Mouse (Mus musculus) heart, embryonic 15.5 days (tissue): Measurements from ENCODE around the gene Helt. TPM values are rescaled to one million over a fixed set of nuclear protein-coding genes. Genes with fewer than 3 reads are reported as not detected.
A peak's percentile ranks its signal among the peaks of the same experiment; 100 is the strongest.

ENCODE experiments used
- ATAC-seq: fragments of 200-750 bp; cut with Nextera tagmentation; replicated peaks from 2 replicates; pipeline ENCODE4 v1.8.0; 2017; ENCODE audit warnings: low read depth, moderate TSS enrichment; ENCODE audit not compliant: insufficient number of reproducible peaks, insufficient read depth, low FRiP score
- H3K27ac ChIP-seq: fragments of 300-500 bp; sonication (generic); 2 replicates; pipeline ENCODE4 v1.5.1; 2015; ENCODE audit warnings: mild to moderate bottlenecking, inconsistent platforms
- H3K27me3 ChIP-seq: fragments of 300-500 bp; sonication (generic); 2 replicates; pipeline ENCODE4 v1.6.1; 2015; ENCODE audit warnings: inconsistent platforms
- H3K36me3 ChIP-seq: fragments of 300-500 bp; sonication (generic); 2 replicates; pipeline ENCODE4 v1.6.1; 2015; ENCODE audit warnings: mild to moderate bottlenecking, inconsistent platforms
- H3K4me1 ChIP-seq: fragments of 300-500 bp; sonication (generic); replicated peaks from 2 replicates; pipeline ENCODE4 v1.6.1; 2015; ENCODE audit warnings: inconsistent platforms
- H3K4me2 ChIP-seq: fragments of 300-500 bp; sonication (generic); 2 replicates; pipeline ENCODE4 v1.6.1; 2015; ENCODE audit warnings: inconsistent platforms, mild to moderate bottlenecking, moderate library complexity
- H3K4me3 ChIP-seq: fragments of 300-500 bp; sonication (generic); 2 replicates; pipeline ENCODE4 v1.5.1; 2015; ENCODE audit warnings: mild to moderate bottlenecking, inconsistent platforms
- H3K9ac ChIP-seq: fragments of 300-500 bp; sonication (generic); 2 replicates; pipeline ENCODE4 v1.6.1; 2015; ENCODE audit warnings: mild to moderate bottlenecking, inconsistent platforms
- H3K9me3 ChIP-seq: fragments of 300-500 bp; sonication (generic); replicated peaks from 2 replicates; pipeline ENCODE4 v1.6.1; 2016; ENCODE audit warnings: inconsistent platforms
- WGBS: fragments of 180-500 bp; shearing (Covaris S2); methylation state at CpG from one replicate; pipeline ENCODE4 v1.1.7; 2015; ENCODE audit warnings: mixed read lengths; 5-methylcytosine and 5-hydroxymethylcytosine counted together
- polyA plus RNA-seq: library from polyadenylated mRNA; unstranded; fragments of >200 nt; fragmentation: Nextera tagmentation; extraction: Ambion mirVana; gene quantifications from 2 replicates; pipeline ENCODE4 v1.2.1, GENCODE M21; 2015

The Helt gene
- polyA plus RNA-seq, 1 experiment from 2014 or later = not detected

GRCm38 (mm10) chr8:46323672-46324191 lies 29.3 kb upstream of the Helt start:
- Histone ChIP-seq H3K36me3 (no peaks in the 10 kb centered on the region), H3K4me1 (peaks cover 12% of the 10 kb centered on the region), H3K9me3 (no peaks in the 10 kb centered on the region), H3K27me3 (no peaks in the 10 kb centered on the region), H3K4me2 (no peak overlapping the region), H3K27ac (no peak overlapping the region), H3K4me3 (no peak overlapping the region), H3K9ac (no peak overlapping the region)
- WGBS = 53% methylated on average over 5 of the region's 5 CpGs
- ATAC-seq = no peak

GRCm38 (mm10) chr8:46322833-46323232 lies 28.4 kb upstream of the Helt start:
- Histone ChIP-seq H3K27me3 (no peaks in the 10 kb centered on the region), H3K9me3 (no peaks in the 10 kb centered on the region), H3K4me1 (peaks cover 3% of the 10 kb centered on the region; the same call in 1 of the 2 replicates), H3K27ac (no peak overlapping the region), H3K36me3 (no peaks in the 10 kb centered on the region), H3K9ac (no peak overlapping the region), H3K4me2 (no peak overlapping the region), H3K4me3 (no peak overlapping the region)
- 67% methylated on average over 2 of the region's 2 CpGs for WGBS
- ATAC-seq = no peak

GRCm38 (mm10) chr8:46322421-46322820 lies 27.9 kb upstream of the Helt start:
- H3K36me3 ChIP-seq = no peaks in the 10 kb centered on the region
- H3K27ac ChIP-seq = no peak overlapping the region
- no peaks in the 10 kb centered on the region for H3K27me3 ChIP-seq
- 97% methylated on average over 4 of the region's 4 CpGs for WGBS
- peaks cover 2% of the 10 kb centered on the region; the same call in 1 of the 2 replicates for H3K4me1 ChIP-seq
- no peak for ATAC-seq
- no peak overlapping the region for H3K4me2 ChIP-seq
- no peak overlapping the region for H3K4me3 ChIP-seq
- H3K9ac ChIP-seq = no peak overlapping the region
- no peaks in the 10 kb centered on the region for H3K9me3 ChIP-seq

- H3K9ac ChIP-seq = no peak overlapping the region
- no peaks in the 10 kb centered on the region for H3K9me3 ChIP-seq
- H3K27ac ChIP-seq = no peak overlapping the region
- no peaks in the 10 kb centered on the region for H3K27me3 ChIP-seq
- no peak overlapping the region for H3K4me3 ChIP-seq
- WGBS = 86% methylated on average over 5 of the region's 5 CpGs
- H3K36me3 ChIP-seq = no peaks in the 10 kb centered on the region
- H3K4me1 ChIP-seq = peaks cover 2% of the 10 kb centered on the region; the same call in 1 of the 2 replicates
- ATAC-seq = no peak
- H3K4me2 ChIP-seq = no peak overlapping the region
Observed at GRCm38 (mm10) chr8:46318802-46319201, 24.3 kb upstream of the Helt start.

- Histone ChIP-seq H3K4me2 (no peak overlapping the region), H3K4me1 (no peaks in the 10 kb centered on the region), H3K36me3 (no peaks in the 10 kb centered on the region), H3K9me3 (no peaks in the 10 kb centered on the region), H3K27ac (no peak overlapping the region), H3K4me3 (no peak overlapping the region), H3K27me3 (no peaks in the 10 kb centered on the region), H3K9ac (no peak overlapping the region)
- ATAC-seq = no peak
- 75% methylated on average over 7 of the region's 7 CpGs for WGBS
Observed at GRCm38 (mm10) chr8:46317161-46317560, 22.7 kb upstream of the Helt start.

GRCm38 (mm10) chr8:46313798-46314197 lies 19.3 kb upstream of the Helt start:
- Histone ChIP-seq H3K4me3 (no peak overlapping the region), H3K27me3 (no peaks in the 10 kb centered on the region), H3K4me1 (0 out of 2 replicates have a peak, but pooled peaks cover 2% of the 10 kb centered on the region), H3K9ac (no peak overlapping the region), H3K9me3 (no peaks in the 10 kb centered on the region), H3K4me2 (no peak overlapping the region), H3K27ac (no peak overlapping the region), H3K36me3 (no peaks in the 10 kb centered on the region)
- no peak for ATAC-seq
- WGBS = 78% methylated on average over 3 of the region's 3 CpGs

- Histone ChIP-seq H3K9ac (no peak overlapping the region), H3K4me1 (0 out of 2 replicates have a peak, but pooled peaks cover 2% of the 10 kb centered on the region), H3K9me3 (no peaks in the 10 kb centered on the region), H3K27me3 (no peaks in the 10 kb centered on the region), H3K27ac (no peak overlapping the region), H3K36me3 (no peaks in the 10 kb centered on the region), H3K4me2 (no peak overlapping the region), H3K4me3 (no peak overlapping the region)
- ATAC-seq = peak; percentile 72; the same call in 1 of the 2 replicates
- 9% methylated on average over 10 of the region's 10 CpGs for WGBS
Observed at GRCm38 (mm10) chr8:46311159-46311558, 16.7 kb upstream of the Helt start.

- H3K9ac ChIP-seq = no peak overlapping the region
- no peak for ATAC-seq
- no peaks in the 10 kb centered on the region for H3K9me3 ChIP-seq
- H3K27me3 ChIP-seq = no peaks in the 10 kb centered on the region
- 0 out of 2 replicates have a peak, but pooled peaks cover 2% of the 10 kb centered on the region for H3K4me1 ChIP-seq
- 73% methylated on average over 2 of the region's 2 CpGs for WGBS
- H3K36me3 ChIP-seq = no peaks in the 10 kb centered on the region
- H3K27ac ChIP-seq = no peak overlapping the region
- no peak overlapping the region for H3K4me2 ChIP-seq
- no peak overlapping the region for H3K4me3 ChIP-seq
Observed at GRCm38 (mm10) chr8:46308189-46308588, 13.7 kb upstream of the Helt start.

GRCm38 (mm10) chr8:46305733-46306349 lies 11.4 kb upstream of the Helt start:
- H3K27me3 ChIP-seq = no peaks in the 10 kb centered on the region
- no peak overlapping the region for H3K9ac ChIP-seq
- no peak for ATAC-seq
- 3% methylated on average over 9 of the region's 9 CpGs for WGBS
- H3K4me2 ChIP-seq = peak overlapping the region; percentile 19; the same call in 1 of the 2 replicates
- no peak overlapping the region for H3K4me3 ChIP-seq
- H3K27ac ChIP-seq = no peak overlapping the region
- H3K4me1 ChIP-seq = 0 out of 2 replicates have a peak, but pooled peaks cover 2% of the 10 kb centered on the region
- H3K9me3 ChIP-seq = no peaks in the 10 kb centered on the region
- H3K36me3 ChIP-seq = no peaks in the 10 kb centered on the region

- ATAC-seq = no peak
- WGBS = 91% methylated on average over 9 of the region's 9 CpGs
Observed at GRCm38 (mm10) chr8:46302121-46302520, 7.7 kb upstream of the Helt start.

GRCm38 (mm10) chr8:46298847-46299246 lies 4.4 kb upstream of the Helt start:
- H3K36me3 ChIP-seq = no peaks in the 10 kb centered on the region
- H3K9ac ChIP-seq = no peak overlapping the region
- H3K4me3 ChIP-seq = no peak overlapping the region
- H3K9me3 ChIP-seq = no peaks in the 10 kb centered on the region
- no peak for ATAC-seq
- H3K27ac ChIP-seq = no peak overlapping the region
- peaks cover 47% of the 10 kb centered on the region for H3K27me3 ChIP-seq
- H3K4me2 ChIP-seq = no peak overlapping the region
- 40% methylated on average over 7 of the region's 7 CpGs for WGBS
- H3K4me1 ChIP-seq = peaks cover 5% of the 10 kb centered on the region; the same call in 1 of the 2 replicates

More at GRCm38 (mm10) chr8:46302121-46302520, 7.7 kb upstream of the Helt start:
- no peak overlapping the region for H3K9ac ChIP-seq
- H3K27me3 ChIP-seq = peaks cover 14% of the 10 kb centered on the region
- no peaks in the 10 kb centered on the region for H3K9me3 ChIP-seq
- no peaks in the 10 kb centered on the region for H3K4me1 ChIP-seq
- H3K27ac ChIP-seq = no peak overlapping the region
- H3K36me3 ChIP-seq = no peaks in the 10 kb centered on the region
- no peak overlapping the region for H3K4me2 ChIP-seq
- H3K4me3 ChIP-seq = no peak overlapping the region

GRCm38 (mm10) chr8:46296551-46296950 lies 2.1 kb upstream of the Helt start:
- Histone ChIP-seq H3K27me3 (peaks cover 70% of the 10 kb centered on the region), H3K4me3 (no peak overlapping the region), H3K4me2 (no peak overlapping the region), H3K9me3 (no peaks in the 10 kb centered on the region), H3K36me3 (no peaks in the 10 kb centered on the region), H3K4me1 (peaks cover 17% of the 10 kb centered on the region), H3K9ac (no peak overlapping the region), H3K27ac (no peak overlapping the region)
- ATAC-seq = no peak
- WGBS = 3% methylated on average over 11 of the region's 11 CpGs
